Mouse (Mus musculus) ES-Bruce4 (cell line): ENCODE measurements at regions not wholly inside any gene's neighbourhood (a gene's known extent, or its start where the extent isn't known, plus 50 kb on each side); places are given as distances from the start of the nearest gene placed in this dataset.

Experiments
- H3K27ac ChIP-seq: 2 replicates; pipeline ENCODE4 v1.5.1; 2012; ENCODE audit warnings: low read length, inconsistent platforms; ENCODE audit not compliant: insufficient read depth
- H3K27me3 ChIP-seq: 2 replicates; pipeline ENCODE4 v1.6.1; 2012; ENCODE audit warnings: mild to moderate bottlenecking, low read length, inconsistent platforms; ENCODE audit not compliant: control insufficient read depth, poor library complexity, insufficient read depth, severe bottlenecking
- H3K36me3 ChIP-seq: 2 replicates; pipeline ENCODE4 v1.6.1; 2012; ENCODE audit warnings: inconsistent platforms, mild to moderate bottlenecking, low read length, moderate library complexity; ENCODE audit not compliant: control insufficient read depth, poor library complexity, insufficient read depth, severe bottlenecking
- H3K4me1 ChIP-seq: one replicate; pipeline ENCODE4 v1.8.1; 2011; ENCODE audit warnings: low read length; ENCODE audit not compliant: control insufficient read depth, insufficient read depth
- H3K4me3 ChIP-seq: 2 replicates; pipeline ENCODE4 v1.5.1; 2011; ENCODE audit warnings: low read depth, mild to moderate bottlenecking, low read length
- H3K9ac ChIP-seq: 2 replicates; pipeline ENCODE4 v1.6.1; 2012; ENCODE audit warnings: low read depth, mild to moderate bottlenecking, inconsistent platforms; ENCODE audit not compliant: poor library complexity, severe bottlenecking
- H3K9me3 ChIP-seq: replicated peaks from 2 replicates; pipeline ENCODE4 v1.6.1; 2012; ENCODE audit warnings: mild to moderate bottlenecking, low read length, inconsistent platforms; ENCODE audit not compliant: control insufficient read depth, poor library complexity, insufficient read depth, severe bottlenecking
- CTCF ChIP-seq: IDR thresholded peaks from one replicate; pipeline ENCODE4 v1.8.1; 2011; ENCODE audit warnings: low read depth, low read length
- EP300 ChIP-seq: IDR thresholded peaks from 2 replicates; pipeline ENCODE4 v1.6.1; 2011; ENCODE audit warnings: low read depth, low read length; ENCODE audit not compliant: insufficient read depth
- POLR2A ChIP-seq: IDR thresholded peaks from one replicate; pipeline ENCODE4 v1.8.1; 2011; ENCODE audit warnings: low read length; ENCODE audit not compliant: insufficient read depth

DNA sequence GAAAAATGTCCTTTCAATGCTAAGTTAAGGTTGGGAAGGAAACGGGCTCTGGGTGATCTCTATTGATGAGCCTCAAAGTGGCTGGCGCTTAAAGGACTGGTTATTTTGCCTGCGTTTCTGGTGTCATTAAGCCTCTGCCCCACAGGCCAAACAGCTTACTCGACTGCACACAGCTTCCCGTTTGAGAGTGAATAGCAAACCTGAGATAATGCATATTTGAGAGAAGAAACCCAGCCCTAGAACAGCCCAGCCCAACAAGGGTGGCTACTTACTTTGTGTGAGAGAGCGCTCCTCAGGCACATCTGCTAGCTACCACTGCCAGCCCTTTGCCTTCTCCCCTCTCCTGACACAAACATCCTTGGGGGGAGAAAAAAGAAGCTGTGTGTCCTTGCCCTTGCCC, 201.7 kb downstream of the Grb14 start:
- TF ChIP-seq POLR2A (no peak), EP300 (no peak), CTCF (no peak)
- Histone ChIP-seq H3K36me3 (no peaks in the 10 kb centered on the region), H3K9ac (no peak overlapping the region), H3K4me1 (no peaks in the 10 kb centered on the region), H3K9me3 (no peaks in the 10 kb centered on the region), H3K27me3 (no peaks in the 10 kb centered on the region), H3K4me3 (no peak overlapping the region), H3K27ac (no peak overlapping the region)

DNA sequence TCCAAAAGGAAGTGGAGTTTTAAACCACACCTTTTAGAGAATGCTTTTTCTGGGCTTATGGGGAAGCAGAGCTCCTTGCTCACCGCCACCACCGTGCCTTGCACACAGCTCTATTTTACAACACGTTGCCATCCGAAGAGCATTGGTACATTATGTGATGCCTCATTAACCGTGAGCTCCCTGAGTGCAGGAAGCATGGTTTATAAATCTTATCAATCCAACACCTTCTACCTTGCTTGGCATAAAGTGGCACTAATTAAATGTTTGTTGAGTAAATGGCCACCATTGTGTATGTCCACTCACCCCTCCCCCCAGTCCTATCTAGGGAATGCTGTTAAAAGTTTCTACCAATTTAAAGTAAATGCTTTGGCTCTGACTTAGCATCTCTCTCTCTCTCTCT, 206.6 kb downstream of the Grb14 start:
- no peaks in the 10 kb centered on the region for H3K4me1 ChIP-seq
- no peak overlapping the region for H3K27ac ChIP-seq
- H3K9me3 ChIP-seq: no peaks in the 10 kb centered on the region
- no peak overlapping the region for H3K9ac ChIP-seq
- TF ChIP-seq POLR2A (no peak), EP300 (no peak), CTCF (no peak)
- no peaks in the 10 kb centered on the region for H3K36me3 ChIP-seq
- no peaks in the 10 kb centered on the region for H3K27me3 ChIP-seq
- H3K4me3 ChIP-seq: no peak overlapping the region
